Mouse (Mus musculus) G1E (cell line): ENCODE measurements at regions not wholly inside any gene's neighbourhood (a gene's known extent, or its start where the extent isn't known, plus 50 kb on each side); places are given as distances from the start of the nearest gene placed in this dataset.
"Not testable (repeated sequence)": the region's sequence is repeated elsewhere in the genome, so short reads cannot be mapped to it uniquely, and the experiment has no call there.

Experiments used
- CTCF ChIP-seq: IDR thresholded peaks from 2 replicates; pipeline ENCODE4 v1.5.1; 2012; ENCODE audit warnings: low read depth, low read length, inconsistent platforms, mixed read lengths
- GATA1 ChIP-seq: IDR thresholded peaks from 2 replicates; pipeline ENCODE4 v1.6.1; 2012; ENCODE audit warnings: borderline replicate concordance, low read length, inconsistent platforms, mixed read lengths
- GATA2 ChIP-seq: IDR thresholded peaks from 2 replicates; pipeline ENCODE4 v1.6.1; 2012; ENCODE audit warnings: low read depth, low read length, inconsistent platforms, borderline replicate concordance
- POLR2AphosphoS5 ChIP-seq: IDR thresholded peaks from 2 replicates; pipeline ENCODE4 v1.6.1; 2012; ENCODE audit warnings: low read depth, low read length, inconsistent platforms; ENCODE audit not compliant: insufficient replicate concordance

DNA sequence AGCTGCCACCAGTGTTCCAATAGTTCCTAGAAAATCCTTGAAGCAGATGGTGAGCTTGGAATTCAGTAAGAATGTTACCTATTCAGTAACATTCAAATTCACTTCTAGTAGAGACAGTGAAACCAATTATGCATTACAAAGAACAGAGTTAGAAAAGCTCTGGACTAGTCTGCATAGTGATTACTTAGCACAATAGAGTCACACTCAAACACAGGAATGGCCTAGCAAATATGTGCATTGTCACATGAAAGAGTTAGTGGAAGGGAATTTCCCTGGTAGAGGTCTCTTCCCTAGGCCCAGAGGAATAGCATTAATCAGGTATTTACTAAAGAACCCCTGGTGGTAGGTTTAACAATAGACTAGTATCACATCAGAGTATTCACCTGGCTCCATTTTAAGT is 570.3 kb upstream of the Smc2 start:
- not testable (repeated sequence) for TF ChIP-seq GATA2, GATA1, CTCF, POLR2AphosphoS5
